Mouse (Mus musculus) embryonic facial prominence, embryonic 13.5 days (tissue): ENCODE measurements around the gene Stc2. TPM values are rescaled to one million over a fixed set of nuclear protein-coding genes. Genes with fewer than 3 reads are reported as not detected.

Experiments
- ATAC-seq: fragments of 200-750 bp; cut with Nextera tagmentation; 2 replicates; pipeline ENCODE4 v1.8.0; 2017; ENCODE audit warnings: low read depth; ENCODE audit not compliant: insufficient number of reproducible peaks, insufficient read depth, low FRiP score, low TSS enrichment
- H3K27ac ChIP-seq: fragments of 300-500 bp; sonication (generic); 2 replicates; pipeline ENCODE4 v1.5.1; 2015; ENCODE audit warnings: moderate library complexity, mild to moderate bottlenecking, inconsistent platforms
- H3K27me3 ChIP-seq: fragments of 300-500 bp; sonication (generic); 2 replicates; pipeline ENCODE4 v1.6.1; 2015; ENCODE audit warnings: mild to moderate bottlenecking, inconsistent platforms
- H3K36me3 ChIP-seq: fragments of 300-500 bp; sonication (generic); 2 replicates; pipeline ENCODE4 v1.6.1; 2015; ENCODE audit warnings: mild to moderate bottlenecking, inconsistent platforms
- H3K4me1 ChIP-seq: fragments of 300-500 bp; sonication (generic); 2 replicates; pipeline ENCODE4 v1.6.1; 2015; ENCODE audit warnings: inconsistent platforms
- H3K4me2 ChIP-seq: fragments of 300-500 bp; sonication (generic); 2 replicates; pipeline ENCODE4 v1.6.1; 2015; ENCODE audit warnings: moderate library complexity, mild to moderate bottlenecking, inconsistent platforms
- H3K4me3 ChIP-seq: fragments of 300-500 bp; sonication (generic); 2 replicates; pipeline ENCODE4 v1.5.1; 2015; ENCODE audit warnings: mild to moderate bottlenecking, inconsistent platforms
- H3K9ac ChIP-seq: fragments of 300-500 bp; sonication (generic); 2 replicates; pipeline ENCODE4 v1.6.1; 2015; ENCODE audit warnings: mild to moderate bottlenecking, inconsistent platforms
- H3K9me3 ChIP-seq: fragments of 300-500 bp; sonication (generic); 2 replicates; pipeline ENCODE4 v1.6.1; 2016; ENCODE audit warnings: inconsistent platforms
- WGBS: fragments of 180-500 bp; shearing (Covaris S2); methylation state at CpG from one replicate; pipeline ENCODE4 v1.1.7; 2015; ENCODE audit warnings: mixed read lengths; 5-methylcytosine and 5-hydroxymethylcytosine counted together
- polyA plus RNA-seq: library from polyadenylated mRNA; unstranded; fragments of >200 nt; fragmentation: Nextera tagmentation; extraction: Ambion mirVana; gene quantifications from 2 replicates; pipeline ENCODE4 v1.2.1, GENCODE M21; 2015

The Stc2 gene
- polyA plus RNA-seq, 1 experiment from 2014 or later = 1.2 TPM

DNA sequence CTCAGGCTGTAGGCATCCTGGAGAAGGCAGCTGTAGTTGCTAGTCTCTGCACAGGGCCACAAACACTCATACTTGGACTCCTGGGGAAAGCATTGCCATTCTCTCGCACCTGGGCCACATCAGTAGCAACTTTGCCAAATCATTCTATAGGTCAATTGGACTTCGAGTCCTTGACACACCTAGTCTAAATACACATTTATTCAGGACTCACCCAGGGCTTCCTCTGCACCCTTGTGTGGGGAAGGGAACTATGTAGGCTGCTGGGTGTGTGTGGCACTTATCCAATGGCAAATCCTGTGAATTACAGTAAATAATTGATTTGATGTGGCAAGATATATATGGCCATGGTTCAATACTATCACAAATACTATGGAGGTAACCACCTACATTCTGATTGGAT, 14.1 kb upstream of the Stc2 start:
- no peak overlapping the region for H3K4me3 ChIP-seq
- no peak overlapping the region for H3K9ac ChIP-seq
- no peaks in the 10 kb centered on the region for H3K9me3 ChIP-seq
- no peaks in the 10 kb centered on the region for H3K36me3 ChIP-seq
- no peak for ATAC-seq
- WGBS = 90% methylated on average over 2 of the region's 2 CpGs
- no peak overlapping the region for H3K27ac ChIP-seq
- peaks cover 24% of the 10 kb centered on the region for H3K4me1 ChIP-seq
- H3K27me3 ChIP-seq = peaks cover 15% of the 10 kb centered on the region
- H3K4me2 ChIP-seq = no peak overlapping the region

DNA sequence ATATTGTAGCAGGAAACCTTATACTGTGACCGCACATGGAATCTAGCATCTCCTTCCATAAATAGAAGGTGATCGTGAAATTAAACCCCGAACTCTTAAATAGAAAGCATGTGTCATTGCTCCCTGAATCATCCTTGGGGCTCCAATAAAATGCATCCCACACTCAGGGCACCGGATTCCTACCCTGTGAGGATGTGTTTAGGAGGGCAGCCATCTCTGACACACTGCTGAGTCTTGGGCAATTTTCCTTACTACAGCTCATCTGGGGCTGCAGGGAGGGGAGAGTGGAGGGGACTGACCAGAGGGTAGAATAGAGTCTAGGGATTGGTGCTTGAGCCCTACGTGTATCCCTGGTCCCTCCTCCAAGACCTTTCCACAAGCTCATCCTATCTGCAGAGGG, 12.3 kb upstream of the Stc2 start:
- H3K27ac ChIP-seq = no peak overlapping the region
- H3K4me2 ChIP-seq = no peak overlapping the region
- no peaks in the 10 kb centered on the region for H3K36me3 ChIP-seq
- no peak for ATAC-seq
- H3K27me3 ChIP-seq = peaks cover 20% of the 10 kb centered on the region
- H3K9me3 ChIP-seq = no peaks in the 10 kb centered on the region
- WGBS = 27% methylated on average over 5 of the region's 5 CpGs
- no peak overlapping the region for H3K4me3 ChIP-seq
- peaks cover 18% of the 10 kb centered on the region for H3K4me1 ChIP-seq
- no peak overlapping the region for H3K9ac ChIP-seq

DNA sequence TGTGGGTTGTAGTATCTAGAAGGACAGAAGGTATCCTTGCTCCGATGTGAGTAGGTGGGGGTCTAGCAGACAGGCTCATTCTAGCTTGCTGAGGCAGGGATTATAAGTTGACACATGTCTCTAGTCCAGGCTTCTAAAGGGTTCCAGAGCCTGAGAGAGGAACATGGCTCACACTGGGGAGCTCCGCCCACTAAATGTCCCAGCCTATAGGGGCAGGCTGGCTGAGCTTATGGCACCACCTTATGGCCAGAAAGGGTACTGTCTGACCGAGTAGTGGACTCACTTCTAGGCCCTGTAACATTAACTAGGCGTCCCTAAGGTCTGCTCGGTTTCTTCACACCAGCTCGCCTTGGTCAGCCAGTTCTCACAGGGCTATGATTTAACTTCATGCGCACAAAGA, 3.6 kb upstream of the Stc2 start:
- Histone ChIP-seq H3K4me1 (peaks cover 23% of the 10 kb centered on the region), H3K9ac (no peak overlapping the region), H3K4me2 (no peak overlapping the region), H3K4me3 (no peak overlapping the region), H3K36me3 (no peaks in the 10 kb centered on the region), H3K9me3 (no peaks in the 10 kb centered on the region), H3K27ac (no peak overlapping the region), H3K27me3 (peaks cover 57% of the 10 kb centered on the region)
- ATAC-seq = no peak
- WGBS = 67% methylated on average over 7 of the region's 7 CpGs

DNA sequence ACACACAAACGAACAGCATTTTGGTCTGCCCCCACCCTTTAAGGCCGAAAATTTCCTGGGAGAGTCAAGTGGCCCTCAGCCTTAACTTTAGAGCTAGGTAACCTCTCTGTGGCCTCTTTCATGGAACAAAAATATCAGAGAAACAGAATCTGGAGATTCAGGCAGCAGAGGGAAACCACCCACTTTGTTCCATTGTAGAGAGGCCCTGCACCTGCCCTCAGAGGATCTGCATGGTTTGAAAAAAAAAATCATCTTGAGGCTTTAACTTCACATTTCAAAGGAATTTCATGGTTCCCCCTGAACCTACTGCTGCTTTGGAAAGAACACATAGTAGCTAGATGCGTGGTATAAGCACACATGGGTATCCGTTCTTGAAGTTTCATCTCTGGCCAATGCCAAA, 2.3 kb upstream of the Stc2 start:
- Histone ChIP-seq H3K4me2 (no peak overlapping the region), H3K4me1 (peaks cover 27% of the 10 kb centered on the region), H3K27ac (no peak overlapping the region), H3K9ac (no peak overlapping the region), H3K4me3 (no peak overlapping the region), H3K9me3 (no peaks in the 10 kb centered on the region), H3K27me3 (peaks cover 66% of the 10 kb centered on the region), H3K36me3 (no peaks in the 10 kb centered on the region)
- no peak for ATAC-seq
- 72% methylated on average over 4 of the region's 4 CpGs for WGBS

DNA sequence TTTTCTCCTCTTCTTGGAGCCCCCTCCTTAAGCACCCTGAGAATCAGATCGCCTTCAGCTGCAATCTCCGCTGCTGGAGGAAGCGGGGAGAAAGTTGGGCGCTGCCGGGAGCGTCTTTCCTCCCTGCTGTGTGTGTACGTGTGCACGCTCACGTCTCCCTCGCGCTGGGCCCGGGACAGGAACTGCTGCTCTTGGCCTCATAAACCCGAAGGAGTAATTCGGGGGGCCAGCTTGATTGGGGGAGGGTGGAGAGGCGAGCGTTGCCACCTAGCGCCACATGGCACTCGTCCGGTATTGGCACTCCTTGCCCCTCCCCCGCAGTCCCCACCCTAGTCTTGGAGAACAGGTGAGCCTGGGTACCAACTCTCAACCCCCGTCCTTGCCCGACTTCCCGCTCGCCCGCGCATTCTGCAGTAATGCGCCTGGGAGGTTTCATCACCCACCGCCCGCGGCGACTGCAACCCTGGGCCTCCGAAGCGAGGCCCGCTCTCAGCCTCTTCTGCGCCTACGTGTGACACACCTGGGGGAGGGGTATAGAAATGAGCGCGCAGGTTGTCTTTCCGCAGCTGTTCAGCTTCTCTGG, 1.5 kb upstream of the Stc2 start:
- 2% methylated on average over 39 of the region's 39 CpGs for WGBS
- peak overlapping the region; percentile 58 for H3K4me3 ChIP-seq
- H3K36me3 ChIP-seq = no peaks in the 10 kb centered on the region
- H3K4me1 ChIP-seq = peaks cover 27% of the 10 kb centered on the region
- H3K9me3 ChIP-seq = no peaks in the 10 kb centered on the region
- H3K27me3 ChIP-seq = peaks cover 74% of the 10 kb centered on the region
- peak overlapping the region; percentile 46; the same call in 1 of the 2 replicates for H3K9ac ChIP-seq
- peak overlapping the region; percentile 99 for H3K4me2 ChIP-seq
- no peak for ATAC-seq
- no peak overlapping the region for H3K27ac ChIP-seq

DNA sequence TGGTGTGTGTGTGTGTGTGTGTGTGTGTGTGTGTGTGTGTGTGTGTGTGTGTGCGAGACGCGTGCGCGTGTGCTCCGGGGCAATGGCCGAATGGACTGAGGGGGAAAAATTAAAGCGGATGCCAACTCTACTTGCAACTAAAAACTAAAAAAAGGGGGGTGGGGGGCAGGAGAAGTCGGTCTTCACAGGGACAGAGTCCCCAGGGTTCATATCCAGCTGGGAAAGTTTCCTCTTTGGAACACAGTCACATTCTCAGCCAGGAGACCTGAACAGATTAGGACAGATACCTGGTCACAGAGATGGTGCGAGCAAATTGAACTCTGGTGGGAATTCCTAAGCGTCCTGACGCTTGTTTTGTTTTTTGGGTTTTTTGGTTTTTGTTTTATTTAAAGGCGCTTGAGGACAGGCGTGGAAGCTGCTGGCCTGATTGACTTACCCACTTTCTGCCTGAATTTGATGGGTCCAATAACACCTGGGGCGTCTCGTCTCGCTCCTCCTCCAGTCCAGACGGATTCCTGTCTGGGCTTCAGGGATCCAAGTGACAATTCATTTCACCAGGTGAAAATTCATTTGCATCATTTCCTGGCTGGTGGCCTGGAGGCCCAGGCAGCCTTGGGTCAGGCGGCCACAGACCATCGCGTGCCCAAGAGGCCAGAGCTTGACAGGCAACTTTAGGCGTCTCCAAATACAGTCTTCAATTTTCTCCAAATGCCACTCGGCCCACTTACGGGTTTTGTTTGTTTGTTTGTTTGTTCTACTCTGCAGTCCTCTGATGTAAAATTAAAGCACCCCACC, 759 bp upstream of the Stc2 start:
- Histone ChIP-seq H3K4me2 (peak overlapping the region; percentile 99), H3K27ac (no peak overlapping the region), H3K4me3 (peak overlapping the region; percentile 58), H3K4me1 (peaks cover 27% of the 10 kb centered on the region), H3K27me3 (peaks cover 80% of the 10 kb centered on the region), H3K9me3 (no peaks in the 10 kb centered on the region), H3K9ac (0 out of 2 replicates have a peak overlapping the region, but pooled peaks have one; percentile 46), H3K36me3 (no peaks in the 10 kb centered on the region)
- WGBS = 3% methylated on average over 17 of the region's 24 CpGs
- 0 out of 2 replicates have a peak, but pooled peaks have one; percentile 1 for ATAC-seq

DNA sequence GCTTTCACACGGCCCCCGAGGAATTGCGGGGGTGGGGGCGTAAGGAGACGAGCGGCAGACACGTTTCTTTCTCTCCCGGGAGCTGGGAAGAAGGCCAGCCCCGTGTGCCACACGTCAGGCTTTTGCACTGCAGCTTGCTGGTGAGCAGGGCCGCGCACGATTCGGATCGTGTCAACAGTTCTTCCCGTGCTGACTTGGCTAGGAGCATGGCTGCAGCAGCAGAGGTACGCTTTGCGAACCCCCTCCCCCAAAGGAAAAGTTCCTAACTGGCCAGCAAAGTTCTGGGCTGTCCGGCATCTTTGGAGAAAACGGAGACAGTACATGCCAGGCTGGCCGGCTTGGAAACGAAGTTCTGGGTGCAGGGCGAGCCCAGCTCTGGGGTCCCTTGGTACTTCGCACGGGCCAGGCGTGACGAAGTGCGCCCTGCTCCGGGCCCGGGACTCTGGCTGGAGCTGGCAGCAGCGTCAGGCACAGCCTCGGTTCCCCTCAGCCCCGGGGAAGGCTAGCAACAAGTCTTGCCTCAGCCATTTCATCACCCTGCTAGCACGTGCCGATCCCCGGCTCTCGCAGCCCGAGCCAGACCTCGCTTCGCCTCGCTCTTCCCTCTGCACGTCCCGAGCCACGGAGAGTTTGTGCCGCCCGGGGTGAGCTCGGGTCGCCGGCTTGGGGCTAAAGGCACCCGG, 768 bp downstream of the Stc2 start:
- Histone ChIP-seq H3K36me3 (no peaks in the 10 kb centered on the region), H3K4me2 (peak overlapping the region; percentile 99), H3K9me3 (no peaks in the 10 kb centered on the region), H3K9ac (peak overlapping the region; percentile 62), H3K27ac (0 out of 2 replicates have a peak overlapping the region, but pooled peaks have one; percentile 4), H3K27me3 (peaks cover 83% of the 10 kb centered on the region), H3K4me3 (peak overlapping the region; percentile 58), H3K4me1 (peaks cover 27% of the 10 kb centered on the region)
- WGBS = under 1% methylated on average over 50 of the region's 50 CpGs
- peak; percentile 30; the same call in 1 of the 2 replicates for ATAC-seq

DNA sequence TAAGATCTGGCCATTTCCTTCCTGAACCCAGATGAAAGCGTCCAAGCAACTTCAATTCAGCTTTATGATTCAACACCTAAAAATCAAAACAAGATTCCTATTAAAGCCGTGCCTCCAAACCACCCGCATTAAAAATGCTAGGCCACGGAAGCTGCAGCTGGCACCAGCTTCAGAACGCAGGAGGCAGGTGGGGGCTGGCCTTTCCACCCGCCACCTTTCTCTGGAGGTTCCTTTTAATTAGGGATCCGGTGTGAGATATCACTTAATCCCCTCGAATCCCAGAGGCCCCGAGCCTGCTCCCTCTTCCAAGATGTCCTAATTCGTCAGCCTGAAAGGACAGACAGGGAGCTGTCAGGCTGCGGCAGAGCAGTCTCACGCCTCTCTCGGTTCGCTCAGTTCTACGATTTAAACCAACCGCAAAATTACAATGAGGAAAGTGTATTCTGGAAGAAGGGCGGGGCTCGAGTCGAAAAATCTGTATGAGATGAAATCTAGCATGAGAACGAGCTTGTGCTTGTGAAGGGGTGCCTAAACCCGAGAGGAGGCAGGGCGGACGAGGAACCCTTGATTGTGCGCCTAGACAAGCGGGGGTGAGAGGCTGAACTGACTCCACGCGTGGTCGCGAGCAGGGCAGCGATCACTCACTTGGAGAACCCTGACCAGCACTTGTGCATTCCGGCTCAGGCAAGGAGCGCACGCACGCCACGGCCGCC, 1.5 kb downstream of the Stc2 start:
- Histone ChIP-seq H3K4me3 (peak overlapping the region; percentile 58), H3K9me3 (no peaks in the 10 kb centered on the region), H3K9ac (peak overlapping the region; percentile 62), H3K4me1 (peaks cover 27% of the 10 kb centered on the region), H3K4me2 (peak overlapping the region; percentile 99), H3K36me3 (no peaks in the 10 kb centered on the region), H3K27ac (no peak overlapping the region), H3K27me3 (peaks cover 77% of the 10 kb centered on the region)
- ATAC-seq = no peak
- WGBS = 2% methylated on average over 36 of the region's 36 CpGs

DNA sequence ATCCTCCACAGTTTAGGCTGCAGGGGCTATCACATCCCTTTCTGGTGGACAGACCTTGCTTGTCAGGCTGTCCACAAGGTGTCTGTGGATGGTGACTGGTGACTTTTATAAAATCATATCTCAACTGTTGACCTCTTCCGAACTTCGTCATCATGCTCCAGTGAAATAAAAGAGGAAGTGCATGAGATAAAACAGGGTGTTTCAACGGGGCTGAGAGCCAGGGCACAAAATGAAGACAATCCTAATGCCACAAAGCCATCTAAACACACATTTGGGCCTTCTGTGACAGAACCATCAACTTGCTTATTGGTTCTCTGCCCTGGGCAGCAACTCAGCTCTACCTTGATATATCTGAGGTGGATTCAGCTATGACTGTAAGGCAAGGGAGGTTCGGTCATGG, 3.0 kb downstream of the Stc2 start:
- Histone ChIP-seq H3K27ac (no peak overlapping the region), H3K9me3 (no peaks in the 10 kb centered on the region), H3K27me3 (peaks cover 62% of the 10 kb centered on the region), H3K4me3 (no peak overlapping the region), H3K4me2 (no peak overlapping the region), H3K9ac (no peak overlapping the region), H3K36me3 (no peaks in the 10 kb centered on the region), H3K4me1 (peaks cover 33% of the 10 kb centered on the region)
- ATAC-seq = no peak
- WGBS = 93% methylated on average over 4 of the region's 4 CpGs

DNA sequence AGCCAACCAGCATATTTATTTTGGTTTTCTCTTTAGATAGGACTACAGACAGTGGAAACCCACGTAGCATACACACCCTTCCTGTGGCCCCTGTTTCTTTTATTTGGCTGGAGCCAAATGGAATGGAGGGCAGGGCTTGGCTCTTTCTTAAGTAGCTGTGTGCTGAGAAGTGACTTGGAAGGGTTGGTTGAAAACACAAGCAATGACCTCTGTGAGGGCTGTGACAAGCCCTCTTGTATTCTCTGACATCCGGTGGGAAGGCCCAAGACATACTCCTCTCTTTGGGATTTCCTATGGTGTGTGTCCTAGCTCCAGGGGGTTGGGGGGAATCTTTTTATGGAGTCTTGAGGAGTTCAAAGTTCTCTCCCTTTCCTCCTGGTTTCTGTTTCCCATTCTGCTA, 3.5 kb downstream of the Stc2 start:
- ATAC-seq = no peak
- H3K4me2 ChIP-seq = no peak overlapping the region
- 85% methylated on average over 2 of the region's 2 CpGs for WGBS
- H3K9ac ChIP-seq = no peak overlapping the region
- H3K36me3 ChIP-seq = no peaks in the 10 kb centered on the region
- H3K27me3 ChIP-seq = peaks cover 58% of the 10 kb centered on the region
- peaks cover 30% of the 10 kb centered on the region for H3K4me1 ChIP-seq
- no peak overlapping the region for H3K27ac ChIP-seq
- H3K4me3 ChIP-seq = no peak overlapping the region
- H3K9me3 ChIP-seq = no peaks in the 10 kb centered on the region

DNA sequence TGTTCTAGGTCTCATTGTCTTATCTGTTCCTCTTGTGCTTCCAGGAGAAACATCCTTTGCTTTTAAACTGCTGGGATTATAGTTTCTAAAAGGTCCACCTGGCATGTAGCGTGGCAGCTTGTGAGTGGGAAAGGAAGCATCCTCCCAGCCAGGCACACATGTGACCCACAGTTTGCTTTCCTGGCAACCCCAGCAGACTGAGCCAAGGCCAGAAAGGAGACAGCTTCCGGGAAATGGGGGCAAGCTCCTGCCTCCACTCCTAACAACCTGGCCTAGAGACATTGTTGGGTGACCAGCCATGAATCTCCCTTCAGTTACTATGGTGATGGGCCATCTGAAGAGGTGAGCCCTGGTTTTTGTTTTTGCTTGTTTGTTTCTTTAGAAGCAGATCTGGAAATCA, 3.9 kb downstream of the Stc2 start:
- no peak overlapping the region for H3K4me3 ChIP-seq
- H3K9me3 ChIP-seq = no peaks in the 10 kb centered on the region
- H3K4me1 ChIP-seq = peaks cover 25% of the 10 kb centered on the region
- H3K9ac ChIP-seq = no peak overlapping the region
- H3K4me2 ChIP-seq = no peak overlapping the region
- no peaks in the 10 kb centered on the region for H3K36me3 ChIP-seq
- WGBS = 81% methylated on average over 2 of the region's 2 CpGs
- no peak for ATAC-seq
- H3K27ac ChIP-seq = no peak overlapping the region
- peaks cover 53% of the 10 kb centered on the region for H3K27me3 ChIP-seq
